Comparison of ENCODE assay signal across 10 mouse cellular contexts in genomic region chr2:69042327-69043106, GRCm38 (mm10).
DNase-seq lines count a peak whose midpoint lies in the region; ATAC-seq and TF ChIP-seq lines count a peak whose summit lies in the region.
"Had no signal": no experiment of that assay in that cellular context is flagged by ENCODE, and none has a peak within 500 bp of the region (broad histone marks: within the 10 kb centered on the region; RNA-seq: fewer than 3 reads in every experiment).

No protein-coding gene starts in this region.

- ATAC-seq in embryonic facial prominence, embryonic 12.5 days (ENCODE audit: insufficient number of reproducible peaks, insufficient read depth, low FRiP score, low TSS enrichment): no peak
- ATAC-seq in hindbrain, postnatal 0 days: no peak
- no peak for ATAC-seq in liver, embryonic 11.5 days (replicated peaks; ENCODE audit: low FRiP score)

- no peaks in the 10 kb centered on the region for H3K9me3 ChIP-seq in embryonic facial prominence, embryonic 12.5 days
- no peaks in the 10 kb centered on the region for H3K9me3 ChIP-seq in hindbrain, postnatal 0 days (ENCODE audit: low read length)
- no peaks in the 10 kb centered on the region for H3K9me3 ChIP-seq in liver, embryonic 11.5 days (ENCODE audit: control insufficient read depth, low read length)

- peaks cover 14% of the 10 kb centered on the region for H3K4me1 ChIP-seq in embryonic facial prominence, embryonic 12.5 days
- no peaks in the 10 kb centered on the region for H3K4me1 ChIP-seq in hindbrain, postnatal 0 days (ENCODE audit: insufficient read depth, low read length)
- no peaks in the 10 kb centered on the region for H3K4me1 ChIP-seq in liver, embryonic 11.5 days (replicated peaks; ENCODE audit: control insufficient read depth, insufficient read depth, low read length)

- DNase-seq in embryo, embryonic 11 days: peak; percentile 47
- no peak for DNase-seq in embryo, embryonic 10 days (ENCODE audit: low spot score)
- DNase-seq in 3T3-L1 (ENCODE audit: low read depth, low spot score): peak; percentile 34
- DNase-seq in hindbrain, postnatal 0 days (ENCODE audit: low spot score): peak; percentile 37
- no peak for DNase-seq in liver, embryonic 11.5 days (ENCODE audit: low spot score)
- DNase-seq in kidney, postnatal 25 days: no peak
- DNase-seq in right cerebral cortex, postnatal 25 days: no peak
- DNase-seq: right cerebral cortex, postnatal 14 days had no signal

- H3K36me3 ChIP-seq in embryonic facial prominence, embryonic 12.5 days: no peaks in the 10 kb centered on the region
- H3K36me3 ChIP-seq in hindbrain, postnatal 0 days (ENCODE audit: insufficient read depth, low read length): no peaks in the 10 kb centered on the region
- no peaks in the 10 kb centered on the region for H3K36me3 ChIP-seq in liver, embryonic 11.5 days (ENCODE audit: control insufficient read depth, insufficient read depth, low read length)

- no peak overlapping the region for H3K4me2 ChIP-seq in embryonic facial prominence, embryonic 12.5 days (replicated peaks)
- no peak overlapping the region for H3K4me2 ChIP-seq in hindbrain, postnatal 0 days (ENCODE audit: low read depth, low read length)
- no peak overlapping the region for H3K4me2 ChIP-seq in liver, embryonic 11.5 days
- H3K4me2 ChIP-seq: heart, embryonic 11.5 days had no signal

- H3K9ac ChIP-seq in embryonic facial prominence, embryonic 12.5 days: no peak overlapping the region
- H3K9ac ChIP-seq in hindbrain, postnatal 0 days (replicated peaks; ENCODE audit: low read length): no peak overlapping the region
- no peak overlapping the region for H3K9ac ChIP-seq in liver, embryonic 11.5 days (ENCODE audit: low read depth, low read length)

- 45% methylated on average over 6 of the region's 6 CpGs for WGBS in embryonic facial prominence, embryonic 12.5 days
- WGBS in hindbrain, postnatal 0 days: 50% methylated on average over 6 of the region's 6 CpGs
- WGBS in liver, embryonic 11.5 days: 60% methylated on average over 6 of the region's 6 CpGs

- no peaks in the 10 kb centered on the region for H3K27me3 ChIP-seq in embryonic facial prominence, embryonic 12.5 days
- H3K27me3 ChIP-seq in hindbrain, postnatal 0 days (ENCODE audit: insufficient read depth, low read length): no peaks in the 10 kb centered on the region
- no peaks in the 10 kb centered on the region for H3K27me3 ChIP-seq in liver, embryonic 11.5 days (replicated peaks; ENCODE audit: control insufficient read depth, insufficient read depth, low read length)

- H3K4me3 ChIP-seq in embryonic facial prominence, embryonic 12.5 days: no peak overlapping the region
- H3K4me3 ChIP-seq in hindbrain, postnatal 0 days (ENCODE audit: low read length): no peak overlapping the region
- H3K4me3 ChIP-seq in liver, embryonic 11.5 days (ENCODE audit: low read depth, low read length): no peak overlapping the region

- H3K27ac ChIP-seq in embryonic facial prominence, embryonic 12.5 days: 0 out of 2 replicates have a peak overlapping the region, but pooled peaks have one; percentile 17
- H3K27ac ChIP-seq in hindbrain, postnatal 0 days: no peak overlapping the region
- H3K27ac ChIP-seq in liver, embryonic 11.5 days (ENCODE audit: low read depth, low read length): no peak overlapping the region

- TF ChIP-seq CTCF in hindbrain, postnatal 0 days (IDR thresholded peaks at IDR 0.05; ENCODE audit: low read depth): no peak

Comparison
In these comparisons a context has a peak if more than half of its experiments do, and no peak if none do; other contexts are left out.
1. DNase-seq: peak in embryo, embryonic 11 days (single experiment), 3T3-L1 (single experiment) and hindbrain, postnatal 0 days (single experiment); none in embryo, embryonic 10 days (single experiment), liver, embryonic 11.5 days (single experiment), kidney, postnatal 25 days (0 of 2) and right cerebral cortex, postnatal 25 days (single experiment).